Mouse (Mus musculus) bone marrow macrophage, adult 2 months (primary cell): ENCODE data around the gene Ccdc65. TPM values are rescaled to one million over a fixed set of nuclear protein-coding genes. Genes with fewer than 3 reads are reported as not detected.

Source experiments
- H3K27ac ChIP-seq: 2 replicates; pipeline ENCODE4 v1.5.1; 2012; ENCODE audit warnings: low read depth, low read length; ENCODE audit not compliant: insufficient read depth
- H3K4me1 ChIP-seq: 2 replicates; pipeline ENCODE4 v1.6.1; 2012; ENCODE audit warnings: low read length; ENCODE audit not compliant: control insufficient read depth, insufficient read depth
- H3K4me3 ChIP-seq: 2 replicates; pipeline ENCODE4 v1.5.1; 2012; ENCODE audit warnings: mild to moderate bottlenecking, low read length, moderate library complexity; ENCODE audit not compliant: insufficient read depth
- CTCF ChIP-seq: IDR thresholded peaks from 2 replicates; pipeline ENCODE4 v1.5.1; 2012; ENCODE audit warnings: low read depth, mild to moderate bottlenecking, low read length, moderate library complexity
- POLR2A ChIP-seq: IDR thresholded peaks from 2 replicates; pipeline ENCODE4 v1.6.1; 2012; ENCODE audit warnings: mild to moderate bottlenecking, low read depth, low read length, borderline replicate concordance
- polyA plus RNA-seq: library from polyadenylated mRNA; stranded (reverse); fragments of >200 nt; gene quantifications from 2 replicates; pipeline ENCODE4 v1.2.4, GENCODE M21; 2012; ENCODE audit not compliant: missing spikeins, insufficient read depth, insufficient read length

The Ccdc65 gene
- polyA plus RNA-seq, 1 experiment: not detected

- Histone ChIP-seq H3K4me1 (peaks cover 2% of the 10 kb centered on the region), H3K4me3 (no peak overlapping the region), H3K27ac (no peak overlapping the region)
- TF ChIP-seq CTCF: no peak
- TF ChIP-seq POLR2A: no peak
Observed at GRCm38 (mm10) chr15:98753021-98753423, 45.0 kb downstream of the Ccdc65 start.

- no peaks in the 10 kb centered on the region for H3K4me1 ChIP-seq
- no peak for TF ChIP-seq CTCF
- no peak for TF ChIP-seq POLR2A
Observed at GRCm38 (mm10) chr15:98754125-98754524, 46.1 kb downstream of the Ccdc65 start.

GRCm38 (mm10) chr15:98762201-98762621 is 54.2 kb downstream of the Ccdc65 start:
- Histone ChIP-seq H3K27ac (peak overlapping the region; percentile 78), H3K4me1 (peaks cover 18% of the 10 kb centered on the region), H3K4me3 (peak overlapping the region; percentile 85)
- TF ChIP-seq POLR2A (no peak), CTCF (no peak)

More at GRCm38 (mm10) chr15:98754125-98754524, 46.1 kb downstream of the Ccdc65 start:
- Histone ChIP-seq H3K4me3 (no peak overlapping the region), H3K27ac (no peak overlapping the region)

GRCm38 (mm10) chr15:98762670-98763529 is 54.9 kb downstream of the Ccdc65 start, which contains the start of gene Arf3:
Gene Arf3 (minus strand): TSS chr15:98763214.
- H3K27ac ChIP-seq: peak within 1 kb of the TSS; percentile 78
- TF ChIP-seq CTCF (no peak), POLR2A (peak; percentile 37; the same call in 1 of the 2 replicates)
- peaks cover 18% of the 10 kb centered on the region for H3K4me1 ChIP-seq
- peak within 1 kb of the TSS; percentile 85 for H3K4me3 ChIP-seq

- H3K4me1 ChIP-seq: peaks cover 9% of the 10 kb centered on the region
- no peak for TF ChIP-seq CTCF
- TF ChIP-seq POLR2A: no peak
Observed at GRCm38 (mm10) chr15:98765929-98766328, 57.9 kb downstream of the Ccdc65 start.

GRCm38 (mm10) chr15:98768259-98768658 is 60.3 kb downstream of the Ccdc65 start:
- Histone ChIP-seq H3K4me1 (peaks cover 2% of the 10 kb centered on the region; the same call in 1 of the 2 replicates), H3K4me3 (no peak overlapping the region), H3K27ac (no peak overlapping the region)
- TF ChIP-seq CTCF: no peak
- no peak for TF ChIP-seq POLR2A

More at GRCm38 (mm10) chr15:98765929-98766328, 57.9 kb downstream of the Ccdc65 start:
- Histone ChIP-seq H3K27ac (no peak overlapping the region), H3K4me3 (no peak overlapping the region)

- no peaks in the 10 kb centered on the region for H3K4me1 ChIP-seq
- H3K27ac ChIP-seq: no peak overlapping the region
- TF ChIP-seq CTCF: no peak
- TF ChIP-seq POLR2A: no peak
- peak overlapping the region; percentile 39 for H3K4me3 ChIP-seq
Observed at GRCm38 (mm10) chr15:98771813-98772425, 63.9 kb downstream of the Ccdc65 start.

GRCm38 (mm10) chr15:98772511-98773211 is 64.7 kb downstream of the Ccdc65 start:
- H3K4me1 ChIP-seq: no peaks in the 10 kb centered on the region
- H3K27ac ChIP-seq: no peak overlapping the region
- peak overlapping the region; percentile 39 for H3K4me3 ChIP-seq
- TF ChIP-seq CTCF (no peak), POLR2A (no peak)

Other genes starting within 250 kb of the Ccdc65 start
- not detected in 2 replicates for gene OR5BS1P, start 238.3 kb upstream of the Ccdc65 start, polyA plus RNA-seq
- gene Lalba, start 225.5 kb upstream of the Ccdc65 start, polyA plus RNA-seq: not detected in 2 replicates
- not detected in 2 replicates for gene Olfr279, start 215.8 kb upstream of the Ccdc65 start, polyA plus RNA-seq
- 56.6 and 62.4 TPM in 2 replicates for gene Kansl2, start 173.9 kb upstream of the Ccdc65 start, polyA plus RNA-seq
- gene Ccnt1, start 137.3 kb upstream of the Ccdc65 start, polyA plus RNA-seq: 42.6 and 44.0 TPM in 2 replicates
- gene 4930415O20Rik, start 137.2 kb upstream of the Ccdc65 start, polyA plus RNA-seq: not detected in 2 replicates
- 0.35 and 0.72 TPM in 2 replicates for gene Adcy6, start 98.1 kb upstream of the Ccdc65 start, polyA plus RNA-seq
- gene Cacnb3, start 77.4 kb upstream of the Ccdc65 start, polyA plus RNA-seq: 0.88 and 1.3 TPM in 2 replicates
- gene Ddx23, start 45.3 kb upstream of the Ccdc65 start, polyA plus RNA-seq: 83.1 and 84.9 TPM in 2 replicates
- gene Rnd1, start 30.7 kb upstream of the Ccdc65 start, polyA plus RNA-seq: 1.1 TPM in 2 replicates
- 0.93 TPM in 1 of 2 replicates, not detected in the other for gene Fkbp11, start 20.0 kb downstream of the Ccdc65 start, polyA plus RNA-seq
- gene Arf3, start 55.0 kb downstream of the Ccdc65 start, polyA plus RNA-seq: 93.8 and 103 TPM in 2 replicates
- gene Wnt10b, start 69.9 kb downstream of the Ccdc65 start, polyA plus RNA-seq: not detected in 2 replicates
- not detected in 2 replicates for gene Wnt1, start 81.7 kb downstream of the Ccdc65 start, polyA plus RNA-seq
- gene Ddn, start 101.3 kb downstream of the Ccdc65 start, polyA plus RNA-seq: not detected in 2 replicates
- 82.3 and 86.6 TPM in 2 replicates for gene Prkag1, start 123.3 kb downstream of the Ccdc65 start, polyA plus RNA-seq
- 69.1 and 75.3 TPM in 2 replicates for gene Kmt2d, start 163.0 kb downstream of the Ccdc65 start, polyA plus RNA-seq
- gene Rhebl1, start 186.3 kb downstream of the Ccdc65 start, polyA plus RNA-seq: 9.8 and 11.8 TPM in 2 replicates
- gene Dhh, start 190.3 kb downstream of the Ccdc65 start, polyA plus RNA-seq: not detected in 2 replicates
- gene Lmbr1l, start 210.0 kb downstream of the Ccdc65 start, polyA plus RNA-seq: 22.0 and 25.7 TPM in 2 replicates
- 872 and 1,013 TPM in 2 replicates for gene Tuba1b, start 226.4 kb downstream of the Ccdc65 start, polyA plus RNA-seq
- not detected in 2 replicates for gene Gm49450, start 245.3 kb downstream of the Ccdc65 start, polyA plus RNA-seq
- gene Tuba1a, start 245.5 kb downstream of the Ccdc65 start, polyA plus RNA-seq: 36.4 and 43.3 TPM in 2 replicates